8 mouse cellular contexts compared by ENCODE assay signal in the genomic region with DNA sequence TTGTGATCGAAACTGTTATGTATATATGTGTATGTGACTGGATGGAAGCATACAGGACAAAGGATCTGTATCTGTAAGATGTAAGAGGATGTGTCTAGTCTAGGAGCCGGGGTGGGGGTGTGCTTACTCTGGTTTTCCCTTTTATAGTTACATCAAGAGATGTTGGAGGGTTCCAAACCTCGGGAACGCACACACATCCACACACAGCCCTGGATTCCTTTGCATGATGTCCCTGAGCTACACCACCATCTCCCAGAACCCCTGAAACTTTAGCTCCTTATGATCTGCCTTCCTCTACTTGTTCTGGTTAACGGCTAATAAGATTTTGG. TPM values are rescaled to one million over a fixed set of nuclear protein-coding genes. Genes with fewer than 3 reads are reported as not detected.
DNase-seq lines count a peak whose midpoint lies in the region; ATAC-seq and TF ChIP-seq lines count a peak whose summit lies in the region.

No protein-coding gene starts in this region.

- H3K9me3 ChIP-seq in heart, embryonic 13.5 days: no peaks in the 10 kb centered on the region
- H3K9me3 ChIP-seq in CH12.LX (replicated peaks; ENCODE audit: low read length): no peaks in the 10 kb centered on the region
- H3K9me3 ChIP-seq in heart, embryonic 16.5 days (replicated peaks; ENCODE audit: control insufficient read depth, low read length): no peaks in the 10 kb centered on the region
- H3K9me3 ChIP-seq in liver, embryonic 13.5 days (replicated peaks): no peaks in the 10 kb centered on the region

- TF ChIP-seq CTCF in CH12.LX (conservative IDR thresholded peaks at IDR 0.05 in 1 of 2, IDR thresholded peaks at IDR 0.05 in 1 of 2; ENCODE audit: low read depth in 2 of 2, low read length in 2 of 2): no peak

- H3K4me1 ChIP-seq in heart, embryonic 13.5 days: peaks cover 69% of the 10 kb centered on the region
- H3K4me1 ChIP-seq in CH12.LX (ENCODE audit: control insufficient read depth in 1 of 2, insufficient read depth in 2 of 2): peaks cover 13 to 30% of the 10 kb centered on the region in 2 experiments
- H3K4me1 ChIP-seq in heart, embryonic 16.5 days (ENCODE audit: control insufficient read depth, insufficient read depth, low read length): peaks cover 58% of the 10 kb centered on the region
- H3K4me1 ChIP-seq in liver, embryonic 13.5 days (replicated peaks): peaks cover 49% of the 10 kb centered on the region

- TF ChIP-seq POLR2A in CH12.LX (IDR thresholded peaks at IDR 0.05; ENCODE audit: low read depth, low read length): no peak

- no peak for DNase-seq in heart, adult 9 months (ENCODE audit: low spot score in 2 of 2)
- no peak for DNase-seq in CH12.LX (ENCODE audit: extremely low read depth)
- no peak for DNase-seq in liver, embryonic 13.5 days
- no peak for DNase-seq in spleen, postnatal 10 days (ENCODE audit: low spot score in 2 of 2)
- DNase-seq in adrenal gland, postnatal 36 days: no peak
- no peak for DNase-seq in thymus, postnatal 25 days

- no peaks in the 10 kb centered on the region for H3K79me2 ChIP-seq in CH12.LX (replicated peaks; ENCODE audit: control insufficient read depth, extremely low read depth, insufficient read depth, poor library complexity, severe bottlenecking)

- H3K27ac ChIP-seq in heart, embryonic 13.5 days (replicated peaks): peak overlapping the region; percentile 90
- H3K27ac ChIP-seq in CH12.LX (ENCODE audit: insufficient read depth, low read depth): no peak overlapping the region
- peak overlapping the region; percentile 96 for H3K27ac ChIP-seq in heart, embryonic 16.5 days (ENCODE audit: low read length)
- peak overlapping the region; percentile 77; the same call in 1 of the 2 replicates for H3K27ac ChIP-seq in liver, embryonic 13.5 days

- peaks cover 32% of the 10 kb centered on the region for H3K36me3 ChIP-seq in heart, embryonic 13.5 days
- H3K36me3 ChIP-seq in CH12.LX (replicated peaks in 1 of 2; ENCODE audit: control insufficient read depth in 1 of 2, insufficient read depth in 1 of 2, low read length in 1 of 2): peaks cover 17 to 44% of the 10 kb centered on the region in 2 experiments
- peaks cover 18% of the 10 kb centered on the region for H3K36me3 ChIP-seq in heart, embryonic 16.5 days (ENCODE audit: control insufficient read depth, insufficient read depth)
- H3K36me3 ChIP-seq in liver, embryonic 13.5 days: peaks cover 39% of the 10 kb centered on the region

- TF ChIP-seq RAD21 in CH12.LX (IDR thresholded peaks at IDR 0.05; ENCODE audit: low read depth, low read length): no peak

- no peak for ATAC-seq in heart, embryonic 13.5 days (ENCODE audit: extremely low read depth, insufficient number of reproducible peaks, low FRiP score, low TSS enrichment)
- no peak for ATAC-seq in heart, embryonic 16.5 days (replicated peaks; ENCODE audit: extremely low read depth, insufficient read depth, low FRiP score)
- ATAC-seq in liver, embryonic 13.5 days (ENCODE audit: low read depth): no peak

- dilution Hi-C loops in CH12.LX (cut with MboI; ENCODE audit: extremely low pct_ligation_motif_present, extremely low pct_unique_long_range_greater_than_20kb, low sequenced_read_pairs): no loop called here

- H3K4me2 ChIP-seq in heart, embryonic 13.5 days: peak overlapping the region; percentile 79
- H3K4me2 ChIP-seq in CH12.LX (ENCODE audit: insufficient read depth, low read depth, poor library complexity, severe bottlenecking): peak overlapping the region; percentile 92; the same call in 1 of the 2 replicates
- peak overlapping the region; percentile 93 for H3K4me2 ChIP-seq in heart, embryonic 16.5 days (ENCODE audit: low read depth, low read length)
- peak overlapping the region; percentile 87 for H3K4me2 ChIP-seq in liver, embryonic 13.5 days

- TF ChIP-seq EP300 in CH12.LX (IDR thresholded peaks at IDR 0.05; ENCODE audit: low read length): no peak

- in situ Hi-C loops in CH12.LX (cut with MboI; ENCODE audit: low pct_ligation_motif_present, low pct_unique_long_range_greater_than_20kb, low sequenced_read_pairs): no loop called here

- WGBS in heart, embryonic 13.5 days: 79% methylated on average over 5 of the region's 5 CpGs
- WGBS in heart, embryonic 16.5 days: 72% methylated on average over 5 of the region's 5 CpGs
- WGBS in liver, embryonic 13.5 days (ENCODE audit: insufficient replicate concordance): 65% methylated on average over 5 of the region's 5 CpGs

- peaks cover 9% of the 10 kb centered on the region for H3K27me3 ChIP-seq in heart, embryonic 13.5 days (replicated peaks)
- H3K27me3 ChIP-seq in CH12.LX (replicated peaks): peaks cover 15% of the 10 kb centered on the region
- no peaks in the 10 kb centered on the region for H3K27me3 ChIP-seq in heart, embryonic 16.5 days (ENCODE audit: control insufficient read depth, insufficient read depth, low read length)
- H3K27me3 ChIP-seq in liver, embryonic 13.5 days: 0 out of 2 replicates have a peak, but pooled peaks cover 7% of the 10 kb centered on the region

- peak overlapping the region; percentile 54 for H3K4me3 ChIP-seq in heart, embryonic 13.5 days
- H3K4me3 ChIP-seq in CH12.LX (replicated peaks in 1 of 3; ENCODE audit: low read depth in 2 of 3, low read length in 2 of 3, poor library complexity in 1 of 3): no peak overlapping the region
- H3K4me3 ChIP-seq in heart, embryonic 16.5 days (ENCODE audit: low read length): peak overlapping the region; percentile 58
- peak overlapping the region; percentile 66 for H3K4me3 ChIP-seq in liver, embryonic 13.5 days (replicated peaks)

- no peak overlapping the region for H3K9ac ChIP-seq in heart, embryonic 13.5 days
- 0 out of 2 replicates have a peak overlapping the region, but pooled peaks have one; percentile 29 for H3K9ac ChIP-seq in CH12.LX (ENCODE audit: insufficient read depth, low read depth)
- peak overlapping the region; percentile 57 for H3K9ac ChIP-seq in heart, embryonic 16.5 days (ENCODE audit: low read length)
- peak overlapping the region; percentile 71; the same call in 1 of the 2 replicates for H3K9ac ChIP-seq in liver, embryonic 13.5 days

TF ChIP-seq in CH12.LX, 34 proteins besides CTCF, POLR2A, EP300 and RAD21 (continues in another document):
- TF ChIP-seq ELF1 (IDR thresholded peaks at IDR 0.05; ENCODE audit: low read depth, low read length) (no peak), KAT2A (IDR thresholded peaks at IDR 0.05; ENCODE audit: insufficient replicate concordance, low read length) (no peak), SMC3 (IDR thresholded peaks at IDR 0.05; ENCODE audit: low read depth, low read length) (no peak), NRF1 (IDR thresholded peaks at IDR 0.05; ENCODE audit: low read depth, low read length) (no peak), JUND (conservative IDR thresholded peaks at IDR 0.05; ENCODE audit: low read depth, low read length) (no peak), HCFC1 (IDR thresholded peaks at IDR 0.05; ENCODE audit: low read depth, low read length) (no peak), CHD1 (IDR thresholded peaks at IDR 0.05; ENCODE audit: low read depth, low read length) (no peak), TBP (conservative IDR thresholded peaks at IDR 0.05; ENCODE audit: low read depth, low read length) (no peak), BHLHE40 (IDR thresholded peaks at IDR 0.05; ENCODE audit: low read depth, low read length) (no peak)

RNA-seq across cellular contexts. Expression of gene Angptl4, which starts 1.7 kb away (rescaled TPM):
- 17.0 and 17.8 TPM in 2 replicates for polyA plus RNA-seq in heart, embryonic 13.5 days (2015; fragmentation: Nextera tagmentation; extraction: Ambion mirVana)
- total RNA-seq in CH12.LX (2012; rRNA removed) (8.0 and 9.4 TPM in 2 replicates), CH12.LX (2014; rRNA removed) (11.7 and 12.2 TPM in 2 replicates)
- 6.3 and 6.8 TPM in 2 replicates for polyA plus RNA-seq in CH12.LX (2012; ENCODE audit: insufficient read length, low read depth)
- polyA plus RNA-seq in heart, embryonic 16.5 days (2015; fragmentation: Nextera tagmentation; extraction: Ambion mirVana): 16.4 and 20.5 TPM in 2 replicates
- polyA plus RNA-seq in liver, embryonic 13.5 days (2015; fragmentation: Nextera tagmentation; extraction: Ambion mirVana): 18.9 and 20.2 TPM in 2 replicates
- total RNA-seq in adrenal gland, postnatal 36 days (2021): 100 to 1,000 TPM in 1 of 2 experiments, 10 to 100 TPM in 1; 62.7 to 110 TPM

RNA-seq across cellular contexts. Expression of gene Rab11b, which starts 19.6 kb away (rescaled TPM):
- polyA plus RNA-seq in heart, embryonic 13.5 days (2015; fragmentation: Nextera tagmentation; extraction: Ambion mirVana): 318 and 325 TPM in 2 replicates
- total RNA-seq in CH12.LX (2012; rRNA removed): 31.8 and 32.7 TPM in 2 replicates
- 17.4 and 18.7 TPM in 2 replicates for total RNA-seq in CH12.LX (2014; rRNA removed)
- 49.0 and 57.9 TPM in 2 replicates for polyA plus RNA-seq in CH12.LX (2012; ENCODE audit: insufficient read length, low read depth)
- 278 and 304 TPM in 2 replicates for polyA plus RNA-seq in heart, embryonic 16.5 days (2015; fragmentation: Nextera tagmentation; extraction: Ambion mirVana)
- polyA plus RNA-seq in liver, embryonic 13.5 days (2015; fragmentation: Nextera tagmentation; extraction: Ambion mirVana): 117 and 123 TPM in 2 replicates
- total RNA-seq in adrenal gland, postnatal 36 days (2021): 100 to 1,000 TPM; 231 to 299 TPM

RNA-seq across cellular contexts. Expression of gene Kank3, which starts 30.4 kb away (rescaled TPM):
- polyA plus RNA-seq in heart, embryonic 13.5 days (2015; fragmentation: Nextera tagmentation; extraction: Ambion mirVana): 40.0 and 47.0 TPM in 2 replicates
- total RNA-seq in CH12.LX (2012; rRNA removed): 10.8 and 15.7 TPM in 2 replicates
- total RNA-seq in CH12.LX (2014; rRNA removed): 0.50 and 0.81 TPM in 2 replicates
- polyA plus RNA-seq in CH12.LX (2012; ENCODE audit: insufficient read length, low read depth): 0.78 and 1.8 TPM in 2 replicates
- 48.5 and 58.7 TPM in 2 replicates for polyA plus RNA-seq in heart, embryonic 16.5 days (2015; fragmentation: Nextera tagmentation; extraction: Ambion mirVana)
- 8.1 and 8.9 TPM in 2 replicates for polyA plus RNA-seq in liver, embryonic 13.5 days (2015; fragmentation: Nextera tagmentation; extraction: Ambion mirVana)
- total RNA-seq in adrenal gland, postnatal 36 days (2021): 10 to 100 TPM; 72.2 to 90.5 TPM

RNA-seq across cellular contexts. Expression of gene Rps28, which starts 44.4 kb away (rescaled TPM):
- polyA plus RNA-seq in heart, embryonic 13.5 days (2015; fragmentation: Nextera tagmentation; extraction: Ambion mirVana): 570 and 648 TPM in 2 replicates
- 4,496 and 4,575 TPM in 2 replicates for total RNA-seq in CH12.LX (2012; rRNA removed)
- 696 and 765 TPM in 2 replicates for total RNA-seq in CH12.LX (2014; rRNA removed)
- polyA plus RNA-seq in CH12.LX (2012; ENCODE audit: insufficient read length, low read depth): 782 and 837 TPM in 2 replicates
- 388 and 436 TPM in 2 replicates for polyA plus RNA-seq in heart, embryonic 16.5 days (2015; fragmentation: Nextera tagmentation; extraction: Ambion mirVana)
- 614 and 696 TPM in 2 replicates for polyA plus RNA-seq in liver, embryonic 13.5 days (2015; fragmentation: Nextera tagmentation; extraction: Ambion mirVana)
- total RNA-seq in adrenal gland, postnatal 36 days (2021): 1,000 to 10,000 TPM; 1,486 to 1,511 TPM

RNA-seq across cellular contexts. Expression of gene Ndufa7, which starts 44.4 kb away (rescaled TPM):
- polyA plus RNA-seq in heart, embryonic 13.5 days (2015; fragmentation: Nextera tagmentation; extraction: Ambion mirVana): 527 and 576 TPM in 2 replicates
- total RNA-seq in CH12.LX (2012; rRNA removed) (316 and 364 TPM in 2 replicates), CH12.LX (2014; rRNA removed) (168 and 194 TPM in 2 replicates)
- 153 and 164 TPM in 2 replicates for polyA plus RNA-seq in CH12.LX (2012; ENCODE audit: insufficient read length, low read depth)
- polyA plus RNA-seq in heart, embryonic 16.5 days (2015; fragmentation: Nextera tagmentation; extraction: Ambion mirVana): 535 and 549 TPM in 2 replicates
- 250 and 284 TPM in 2 replicates for polyA plus RNA-seq in liver, embryonic 13.5 days (2015; fragmentation: Nextera tagmentation; extraction: Ambion mirVana)
- 100 to 1,000 TPM; 432 to 487 TPM for total RNA-seq in adrenal gland, postnatal 36 days (2021)

Comparison
In these comparisons a context has a peak if more than half of its experiments do, and no peak if none do; other contexts are left out.
1. H3K4me3 ChIP-seq: peak in heart, embryonic 13.5 days (single experiment), heart, embryonic 16.5 days (single experiment) and liver, embryonic 13.5 days (single experiment); none in CH12.LX (0 of 3).
2. Peak in every context shown above with its lines, with median percentiles within 50 percentile points of each other: H3K4me2 ChIP-seq.